Mouse (Mus musculus) stomach, embryonic 14.5 days (tissue): Measurements from ENCODE around the gene Gng7. TPM values are rescaled to one million over a fixed set of nuclear protein-coding genes. Genes with fewer than 3 reads are reported as not detected.

Experiments used
- ATAC-seq: fragments of 200-750 bp; cut with Nextera tagmentation; 2 replicates; pipeline ENCODE4 v1.8.0; 2017; ENCODE audit warnings: low read depth, moderate TSS enrichment; ENCODE audit not compliant: insufficient number of reproducible peaks, insufficient read depth, low FRiP score
- H3K27ac ChIP-seq: fragments of 300-500 bp; sonication (generic); 2 replicates; pipeline ENCODE4 v1.5.1; 2014; ENCODE audit warnings: mild to moderate bottlenecking, low read length, moderate library complexity, mixed read lengths
- H3K27me3 ChIP-seq: fragments of 300-500 bp; sonication (generic); 2 replicates; pipeline ENCODE4 v1.6.1; 2014; ENCODE audit warnings: low read length, control low read depth, mixed read lengths; ENCODE audit not compliant: control insufficient read depth, insufficient read depth
- H3K36me3 ChIP-seq: fragments of 300-500 bp; sonication (generic); 2 replicates; pipeline ENCODE4 v1.6.1; 2014; ENCODE audit warnings: mild to moderate bottlenecking, control low read depth, low read length, moderate library complexity, mixed read lengths; ENCODE audit not compliant: control insufficient read depth, insufficient read depth
- H3K4me1 ChIP-seq: fragments of 300-500 bp; sonication (generic); 2 replicates; pipeline ENCODE4 v1.6.1; 2014; ENCODE audit warnings: low read length, control low read depth, mixed read lengths; ENCODE audit not compliant: control insufficient read depth, insufficient read depth
- H3K4me2 ChIP-seq: fragments of 300-500 bp; sonication (generic); replicated peaks from 2 replicates; pipeline ENCODE4 v1.6.1; 2014; ENCODE audit warnings: low read depth, low read length, control low read depth
- H3K4me3 ChIP-seq: fragments of 300-500 bp; sonication (generic); 2 replicates; pipeline ENCODE4 v1.5.1; 2014; ENCODE audit warnings: low read depth, low read length, control low read depth
- H3K9ac ChIP-seq: fragments of 300-500 bp; sonication (generic); replicated peaks from 2 replicates; pipeline ENCODE4 v1.6.1; 2014; ENCODE audit warnings: low read depth, mild to moderate bottlenecking, control low read depth, low read length, moderate library complexity, mixed read lengths
- H3K9me3 ChIP-seq: fragments of 300-500 bp; sonication (generic); 2 replicates; pipeline ENCODE4 v1.6.1; 2016; ENCODE audit warnings: low read depth, low read length, control low read depth; ENCODE audit not compliant: control insufficient read depth
- WGBS: fragments of 180-500 bp; shearing (Covaris S2); extraction: QIAGEN DNeasy Blood & Tissue Kit; methylation state at CpG from one replicate; pipeline ENCODE4 v1.1.7; 2014; 5-methylcytosine and 5-hydroxymethylcytosine counted together
- polyA plus RNA-seq: library from polyadenylated mRNA; unstranded; fragments of >200 nt; fragmentation: Nextera tagmentation; extraction: Ambion mirVana; gene quantifications from 2 replicates; pipeline ENCODE4 v1.2.1, GENCODE M21; 2014

Gng7 gene
- polyA plus RNA-seq, 1 experiment from 2014 or later = 4.7 TPM

GRCm38 (mm10) chr10:80900318-80901247 is 114.2 kb downstream of the Gng7 start, which contains the start of gene Timm13:
Gene Timm13, minus strand, starts transcription at chr10:80900969.
- no peaks in the 10 kb centered on the region for H3K27me3 ChIP-seq
- ATAC-seq = peak; percentile 95
- H3K4me3 ChIP-seq = peak within 1 kb of the TSS; percentile 73
- H3K4me1 ChIP-seq = peaks cover 7% of the 10 kb centered on the region
- peaks cover 28% of the 10 kb centered on the region for H3K36me3 ChIP-seq
- no peaks in the 10 kb centered on the region for H3K9me3 ChIP-seq
- peak within 1 kb of the TSS; percentile 97 for H3K4me2 ChIP-seq
- peak within 1 kb of the TSS; percentile 78 for H3K9ac ChIP-seq
- peak within 1 kb of the TSS; percentile 64; the same call in 1 of the 2 replicates for H3K27ac ChIP-seq
- WGBS = under 1% methylated on average over 72 of the region's 72 CpGs

DNA sequence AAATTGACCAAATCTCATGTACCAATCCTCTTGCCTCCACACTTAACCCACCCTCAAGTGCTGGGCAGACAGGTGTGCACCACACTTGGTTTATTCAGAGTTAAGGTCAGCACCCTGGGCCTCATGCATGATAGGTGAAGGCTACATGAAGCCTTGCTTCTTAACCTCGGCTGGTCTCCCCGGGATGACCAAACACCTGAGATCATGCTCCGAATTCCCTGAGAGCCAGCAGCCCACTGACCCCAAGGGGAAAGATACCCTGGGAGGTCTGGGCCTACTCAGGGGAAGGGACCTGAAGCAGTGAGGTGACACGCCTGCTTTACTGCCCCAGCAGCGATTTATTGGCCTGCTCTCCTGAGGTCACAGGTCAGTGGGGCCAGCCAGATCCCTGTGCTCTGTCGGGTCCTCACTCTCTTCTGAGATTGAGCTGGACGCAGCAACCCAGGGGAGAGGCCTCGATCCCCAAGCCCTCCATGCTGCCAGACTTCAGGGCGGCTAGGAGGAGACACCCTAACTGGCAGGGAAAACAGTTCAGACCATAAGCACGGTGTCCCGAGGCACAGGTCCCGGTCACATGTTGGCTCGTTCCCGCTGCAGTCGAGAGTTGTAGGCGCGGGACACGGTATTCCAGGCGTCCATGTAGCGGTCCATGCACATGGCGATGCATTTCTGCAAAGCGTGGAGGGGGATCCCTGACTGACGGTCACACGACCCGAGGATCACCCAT is 115.0 kb downstream of the Gng7 start:
- Histone ChIP-seq H3K9ac (peak overlapping the region; percentile 78), H3K27me3 (no peaks in the 10 kb centered on the region), H3K9me3 (no peaks in the 10 kb centered on the region), H3K4me2 (peak overlapping the region; percentile 97), H3K4me3 (peak overlapping the region; percentile 73), H3K36me3 (peaks cover 28% of the 10 kb centered on the region), H3K27ac (no peak overlapping the region), H3K4me1 (peaks cover 7% of the 10 kb centered on the region)
- ATAC-seq = no peak
- WGBS = 14% methylated on average over 25 of the region's 25 CpGs

GRCm38 (mm10) chr10:80899074-80899473 is 115.7 kb downstream of the Gng7 start:
- H3K9ac ChIP-seq = no peak overlapping the region
- H3K36me3 ChIP-seq = peaks cover 21% of the 10 kb centered on the region
- H3K4me2 ChIP-seq = peak overlapping the region; percentile 97; the same call in 1 of the 2 replicates
- no peaks in the 10 kb centered on the region for H3K27me3 ChIP-seq
- ATAC-seq = no peak
- no peak overlapping the region for H3K4me3 ChIP-seq
- H3K9me3 ChIP-seq = no peaks in the 10 kb centered on the region
- WGBS = 88% methylated on average over 8 of the region's 8 CpGs
- H3K4me1 ChIP-seq = peaks cover 7% of the 10 kb centered on the region
- no peak overlapping the region for H3K27ac ChIP-seq

Other genes starting within 250 kb of the Gng7 start
- gene Sf3a2, start 216.7 kb downstream of the Gng7 start, polyA plus RNA-seq = 77.7 and 81.8 TPM in 2 replicates
- 110 and 116 TPM in 2 replicates for gene Plekhj1, start 216.3 kb downstream of the Gng7 start, polyA plus RNA-seq
- not detected in 2 replicates for gene Amh, start 209.7 kb downstream of the Gng7 start, polyA plus RNA-seq
- 0.45 and 1.4 TPM in 2 replicates for gene Jsrp1, start 201.4 kb downstream of the Gng7 start, polyA plus RNA-seq
- 1,724 and 1,898 TPM in 2 replicates for gene Oaz1, start 188.3 kb downstream of the Gng7 start, polyA plus RNA-seq
- 0.07 and 0.23 TPM in 2 replicates for gene Lingo3, start 170.9 kb downstream of the Gng7 start, polyA plus RNA-seq
- 321 and 361 TPM in 2 replicates for gene Lsm7, start 159.7 kb downstream of the Gng7 start, polyA plus RNA-seq
- 31.9 and 33.0 TPM in 2 replicates for gene Sppl2b, start 159.7 kb downstream of the Gng7 start, polyA plus RNA-seq
- 0.07 TPM in 1 of 2 replicates, not detected in the other for gene Tmprss9, start 143.1 kb downstream of the Gng7 start, polyA plus RNA-seq
- 340 and 345 TPM in 2 replicates for gene Timm13, start 114.0 kb downstream of the Gng7 start, polyA plus RNA-seq
- 12.1 and 14.6 TPM in 2 replicates for gene Lmnb2, start 96.7 kb downstream of the Gng7 start, polyA plus RNA-seq
- gene Gadd45b, start 84.9 kb downstream of the Gng7 start, polyA plus RNA-seq = 16.1 and 20.7 TPM in 2 replicates
- 0.20 and 0.41 TPM in 2 replicates for gene Diras1, start 10.7 kb upstream of the Gng7 start, polyA plus RNA-seq
- 10.3 and 11.9 TPM in 2 replicates for gene Slc39a3, start 22.5 kb upstream of the Gng7 start, polyA plus RNA-seq
- gene Sgta, start 45.2 kb upstream of the Gng7 start, polyA plus RNA-seq = 162 and 164 TPM in 2 replicates
- 38.2 and 39.9 TPM in 2 replicates for gene Thop1, start 55.1 kb upstream of the Gng7 start, polyA plus RNA-seq
- gene Creb3l3, start 83.9 kb upstream of the Gng7 start, polyA plus RNA-seq = 0.22 and 0.56 TPM in 2 replicates
- gene Map2k2, start 91.0 kb upstream of the Gng7 start, polyA plus RNA-seq = 164 and 167 TPM in 2 replicates
- gene Zbtb7a, start 120.3 kb upstream of the Gng7 start, polyA plus RNA-seq = 25.5 and 27.4 TPM in 2 replicates
- 32.7 and 40.9 TPM in 2 replicates for gene Pias4, start 153.0 kb upstream of the Gng7 start, polyA plus RNA-seq
- 416 and 434 TPM in 2 replicates for gene Eef2, start 161.7 kb upstream of the Gng7 start, polyA plus RNA-seq
- 48.9 and 58.7 TPM in 2 replicates for gene Dapk3, start 168.1 kb upstream of the Gng7 start, polyA plus RNA-seq
- not detected in 2 replicates for gene 4930442H23Rik, start 168.9 kb upstream of the Gng7 start, polyA plus RNA-seq
- 0.14 and 0.35 TPM in 2 replicates for gene Nmrk2, start 187.1 kb upstream of the Gng7 start, polyA plus RNA-seq
- gene Atcay, start 215.9 kb upstream of the Gng7 start, polyA plus RNA-seq = 1.9 and 2.2 TPM in 2 replicates
- gene Zfr2, start 218.2 kb upstream of the Gng7 start, polyA plus RNA-seq = 9.2 and 10.8 TPM in 2 replicates
- gene Matk, start 238.0 kb upstream of the Gng7 start, polyA plus RNA-seq = 3.4 and 3.9 TPM in 2 replicates